Mouse (Mus musculus) erythroblast, embryonic 14.5 days (primary cell): ENCODE data around the gene Psmc3.

ENCODE experiments used
- GATA1 ChIP-seq: IDR thresholded peaks from 2 replicates; pipeline ENCODE4 v1.6.1; 2012; ENCODE audit warnings: low read length, inconsistent platforms, mixed read lengths
- TAL1 ChIP-seq: IDR thresholded peaks from 3 replicates; pipeline ENCODE4 v1.6.1; 2012; ENCODE audit warnings: low read length, inconsistent platforms, mixed read lengths

- TF ChIP-seq GATA1 (no peak), TAL1 (no peak)
Observed at GRCm38 (mm10) chr2:91101124-91101740, 47.4 kb downstream of the Psmc3 start.
